Mouse (Mus musculus) thymus, adult 2 months (tissue): ENCODE results near the gene Larp1b.

Source experiments
- CTCF ChIP-seq: fragments of 200-500 bp; IDR thresholded peaks from 2 replicates; pipeline ENCODE4 v1.5.1; 2012; ENCODE audit warnings: mild to moderate bottlenecking, control low read depth, low read length, moderate library complexity, borderline replicate concordance; ENCODE audit not compliant: control insufficient read depth, poor library complexity, insufficient read depth; ENCODE audit errors: extremely low read depth
- POLR2A ChIP-seq: fragments of 200-500 bp; IDR thresholded peaks from 2 replicates; pipeline ENCODE4 v1.6.1; 2012; ENCODE audit warnings: mild to moderate bottlenecking, low read length, control low read depth, moderate library complexity; ENCODE audit not compliant: control insufficient read depth, poor library complexity, insufficient read depth; ENCODE audit errors: extremely low read depth

DNA sequence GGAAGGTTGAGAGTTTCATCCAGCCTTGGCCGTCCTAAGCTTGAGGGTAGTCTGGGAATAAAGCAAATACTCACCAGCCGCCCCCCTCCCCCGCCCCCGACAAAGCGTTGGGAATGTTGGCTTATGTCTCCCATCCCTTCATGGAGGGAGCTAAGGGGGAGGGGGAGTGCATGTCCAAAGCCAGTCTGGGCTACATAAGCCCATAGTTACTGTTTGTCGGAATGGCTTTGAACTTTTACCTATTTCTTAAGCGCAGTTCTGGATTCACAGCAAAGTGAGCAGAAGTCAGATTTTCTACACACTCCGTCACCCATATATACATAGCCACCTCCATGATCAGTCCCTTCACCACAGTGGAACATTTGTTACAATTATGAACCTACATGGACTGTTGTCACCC is 59.7 kb downstream of the Larp1b start:
- TF ChIP-seq CTCF, result no peak
- no peak for TF ChIP-seq POLR2A
